Mouse (Mus musculus): Measurements from ENCODE around the gene Cox10. TPM values are rescaled to one million over a fixed set of nuclear protein-coding genes. Genes with fewer than 3 reads are reported as not detected.

Gene Cox10
- polyA plus RNA-seq, 1 experiment from 2014 or later = 21.8 TPM

DNA sequence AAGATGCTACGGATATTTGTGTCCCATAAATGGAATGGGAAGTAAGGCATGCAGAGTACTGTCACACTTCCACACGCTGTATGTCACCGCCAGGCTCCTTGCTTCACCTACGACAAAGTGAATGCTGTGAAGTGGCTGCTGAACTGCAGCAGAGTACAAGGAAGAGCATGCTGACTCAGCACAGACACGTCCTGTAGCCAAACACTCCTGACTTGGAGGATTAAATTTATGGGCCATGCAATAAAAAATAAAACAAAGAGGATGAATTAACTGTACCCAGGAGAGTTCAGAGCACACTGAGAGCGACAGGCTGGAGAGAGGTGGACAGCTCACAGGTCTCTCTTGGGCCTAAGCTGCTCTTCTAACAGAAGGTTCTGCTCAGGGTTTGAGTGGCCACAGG is 79.8 kb downstream of the Cox10 start:
- Histone ChIP-seq H3K36me3 (no peaks in the 10 kb centered on the region), H3K27me3 (no peaks in the 10 kb centered on the region), H3K4me3 (replicated peaks) (no peak overlapping the region), H3K9ac (replicated peaks) (no peak overlapping the region), H3K27ac (no peak overlapping the region), H3K4me1 (replicated peaks) (peaks cover 45% of the 10 kb centered on the region), H3K9me3 (no peaks in the 10 kb centered on the region), H3K4me2 (no peak overlapping the region)
- ATAC-seq (ENCODE audit: insufficient number of reproducible peaks, insufficient read depth, low FRiP score, low TSS enrichment, low read depth) = no peak
- 56% methylated on average over 6 of the region's 6 CpGs for WGBS

DNA sequence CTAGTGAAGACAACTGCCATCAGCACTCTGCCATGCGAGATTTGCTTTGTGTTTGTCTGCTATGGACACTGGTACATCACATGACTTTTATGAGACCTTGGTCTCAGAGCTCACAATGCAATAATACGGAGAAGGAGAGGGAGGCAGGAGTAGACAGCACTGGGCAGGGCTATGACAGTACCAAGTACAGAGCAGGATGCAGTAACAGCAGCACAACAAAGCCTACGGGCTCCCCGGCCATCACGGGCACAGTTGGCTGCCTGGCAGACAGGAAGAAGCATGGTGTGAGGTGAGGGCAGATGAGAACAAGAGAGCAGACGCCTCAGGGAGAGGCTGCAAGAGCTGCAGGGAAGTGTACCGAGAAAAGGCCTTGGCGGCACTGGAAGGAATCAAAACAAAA is 87.3 kb downstream of the Cox10 start:
- no peak overlapping the region for H3K4me2 ChIP-seq
- no peaks in the 10 kb centered on the region for H3K36me3 ChIP-seq
- H3K9me3 ChIP-seq = no peaks in the 10 kb centered on the region
- 75% methylated on average over 8 of the region's 8 CpGs for WGBS
- ATAC-seq (ENCODE audit: insufficient number of reproducible peaks, insufficient read depth, low FRiP score, low TSS enrichment, low read depth) = no peak
- H3K4me1 ChIP-seq (replicated peaks) = no peaks in the 10 kb centered on the region
- H3K27ac ChIP-seq = no peak overlapping the region
- no peak overlapping the region for H3K4me3 ChIP-seq (replicated peaks)
- no peaks in the 10 kb centered on the region for H3K27me3 ChIP-seq
- H3K9ac ChIP-seq (replicated peaks) = no peak overlapping the region

DNA sequence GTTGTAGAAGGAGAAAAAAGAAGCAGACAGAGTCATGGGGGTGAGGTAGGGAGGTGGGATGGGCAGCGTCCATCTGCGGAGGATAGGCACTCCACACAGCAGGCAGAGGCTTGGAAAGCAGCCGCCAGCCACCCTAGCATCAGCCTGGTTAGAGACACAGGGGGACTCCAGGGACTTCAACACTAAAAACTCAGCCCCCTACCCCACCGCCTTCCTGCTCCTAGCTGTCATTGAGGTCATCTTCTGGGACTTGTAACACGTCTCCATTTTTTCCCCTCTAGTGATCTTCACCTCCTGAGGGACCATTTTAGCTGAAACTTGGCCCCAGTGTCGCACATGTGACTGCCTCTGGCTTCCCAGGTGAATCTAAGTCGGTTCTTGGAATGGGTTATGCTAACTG is 88.5 kb downstream of the Cox10 start:
- no peak for ATAC-seq (ENCODE audit: insufficient number of reproducible peaks, insufficient read depth, low FRiP score, low TSS enrichment, low read depth)
- no peaks in the 10 kb centered on the region for H3K9me3 ChIP-seq
- no peaks in the 10 kb centered on the region for H3K36me3 ChIP-seq
- H3K4me2 ChIP-seq = no peak overlapping the region
- 84% methylated on average over 7 of the region's 7 CpGs for WGBS
- no peak overlapping the region for H3K27ac ChIP-seq
- no peak overlapping the region for H3K9ac ChIP-seq (replicated peaks)
- H3K27me3 ChIP-seq = no peaks in the 10 kb centered on the region
- H3K4me3 ChIP-seq (replicated peaks) = no peak overlapping the region
- H3K4me1 ChIP-seq (replicated peaks) = no peaks in the 10 kb centered on the region

DNA sequence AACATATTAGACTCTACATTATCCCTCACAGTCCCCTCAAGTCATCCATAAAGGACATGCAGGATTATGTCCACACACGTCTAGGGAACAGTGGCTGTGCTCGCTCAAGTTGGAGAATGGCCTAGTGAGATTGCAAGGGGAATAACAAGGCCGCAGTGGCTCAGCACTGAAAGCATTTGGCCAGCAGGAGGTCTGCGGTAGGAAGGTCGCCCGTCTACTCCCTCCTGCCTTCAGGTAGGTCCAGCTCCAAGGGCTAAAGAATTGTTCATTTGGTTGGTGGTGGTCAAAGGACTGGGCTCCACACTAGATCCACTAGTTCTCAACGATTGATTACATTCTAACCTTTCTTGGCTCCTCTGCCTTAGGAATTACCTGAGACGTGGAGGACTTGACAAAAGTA is 89.0 kb downstream of the Cox10 start:
- Histone ChIP-seq H3K4me2 (no peak overlapping the region), H3K9me3 (no peaks in the 10 kb centered on the region), H3K4me1 (replicated peaks) (no peaks in the 10 kb centered on the region), H3K27me3 (no peaks in the 10 kb centered on the region), H3K36me3 (no peaks in the 10 kb centered on the region), H3K4me3 (replicated peaks) (no peak overlapping the region), H3K9ac (replicated peaks) (no peak overlapping the region), H3K27ac (no peak overlapping the region)
- WGBS = 86% methylated on average over 8 of the region's 8 CpGs
- no peak for ATAC-seq (ENCODE audit: insufficient number of reproducible peaks, insufficient read depth, low FRiP score, low TSS enrichment, low read depth)

DNA sequence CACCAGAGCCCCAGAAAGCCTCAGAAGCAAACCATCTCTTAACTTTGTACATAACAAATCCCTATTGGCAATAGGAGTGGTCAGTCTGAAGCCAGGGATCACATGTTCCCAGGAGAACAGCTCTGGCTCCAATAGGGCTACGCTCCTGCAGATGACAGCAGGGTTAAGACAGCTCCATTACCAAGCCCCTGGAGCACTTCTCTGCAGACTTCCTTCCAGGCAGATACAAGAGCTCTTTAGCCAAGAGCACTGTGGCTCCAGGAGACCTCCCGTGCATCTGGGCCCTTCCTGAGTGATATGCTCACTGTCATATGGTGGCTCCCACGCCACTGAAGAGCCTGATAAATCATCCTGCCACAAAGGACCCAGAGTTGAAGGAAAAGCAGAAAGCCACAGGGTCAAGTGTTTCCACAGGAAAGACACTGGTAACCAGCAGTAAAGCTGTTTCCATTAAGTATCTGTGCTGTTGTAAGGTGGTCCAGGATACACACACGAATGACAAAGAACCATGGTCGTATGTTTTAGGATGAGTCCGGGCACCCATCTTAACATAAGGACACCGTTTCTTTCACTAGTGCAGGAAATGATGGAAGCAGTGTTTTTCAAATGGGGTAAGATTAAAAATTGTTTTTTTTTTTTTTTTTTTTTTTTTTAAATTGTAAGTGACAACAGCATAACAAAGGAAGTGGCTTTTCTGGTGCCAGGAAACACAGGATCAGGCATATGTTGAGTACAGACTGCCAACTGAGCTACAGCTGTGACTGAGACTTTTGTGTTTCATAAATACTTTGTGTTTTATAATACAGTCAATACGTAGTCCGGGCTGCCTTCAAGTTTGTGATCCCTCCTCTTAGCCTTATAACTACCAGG is 90.0 kb downstream of the Cox10 start:
- Histone ChIP-seq H3K27me3 (no peaks in the 10 kb centered on the region), H3K27ac (no peak overlapping the region), H3K9me3 (no peaks in the 10 kb centered on the region), H3K4me3 (replicated peaks) (no peak overlapping the region), H3K4me2 (no peak overlapping the region), H3K36me3 (no peaks in the 10 kb centered on the region), H3K4me1 (replicated peaks) (no peaks in the 10 kb centered on the region), H3K9ac (replicated peaks) (no peak overlapping the region)
- ATAC-seq (ENCODE audit: insufficient number of reproducible peaks, insufficient read depth, low FRiP score, low TSS enrichment, low read depth) = no peak
- WGBS = 72% methylated on average over 9 of the region's 9 CpGs

DNA sequence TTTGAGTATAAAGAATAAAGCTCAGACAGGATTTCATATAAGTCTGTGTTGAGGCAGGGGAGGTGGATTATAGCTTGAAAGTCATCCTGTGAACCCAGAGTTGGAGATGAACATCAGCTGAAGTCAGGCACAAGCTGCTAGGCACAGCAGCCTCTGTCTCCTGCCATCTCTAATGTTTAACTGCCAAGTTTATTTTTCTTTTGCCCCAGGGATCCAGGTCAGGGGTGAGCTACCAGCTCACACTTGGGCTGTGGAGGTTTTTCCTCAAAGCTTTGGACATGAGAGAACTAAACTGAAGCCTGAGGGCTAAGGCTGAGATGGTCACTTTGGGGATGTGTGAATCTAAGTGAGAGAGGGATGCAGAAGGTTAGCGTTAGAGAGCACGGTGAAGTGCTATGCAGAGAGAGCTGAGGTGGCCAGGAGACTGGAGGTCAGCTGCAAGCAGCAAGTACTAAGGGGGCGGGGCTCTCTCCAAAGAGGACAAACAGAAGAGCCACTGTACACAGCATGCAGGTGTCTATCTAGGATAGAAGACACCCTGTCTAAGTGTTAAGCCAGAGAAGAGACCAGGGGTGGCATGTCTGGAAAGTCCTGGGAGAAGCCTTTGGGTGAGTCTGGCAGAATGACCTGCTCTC is 91.1 kb downstream of the Cox10 start:
- ATAC-seq (ENCODE audit: insufficient number of reproducible peaks, insufficient read depth, low FRiP score, low TSS enrichment, low read depth) = no peak

DNA sequence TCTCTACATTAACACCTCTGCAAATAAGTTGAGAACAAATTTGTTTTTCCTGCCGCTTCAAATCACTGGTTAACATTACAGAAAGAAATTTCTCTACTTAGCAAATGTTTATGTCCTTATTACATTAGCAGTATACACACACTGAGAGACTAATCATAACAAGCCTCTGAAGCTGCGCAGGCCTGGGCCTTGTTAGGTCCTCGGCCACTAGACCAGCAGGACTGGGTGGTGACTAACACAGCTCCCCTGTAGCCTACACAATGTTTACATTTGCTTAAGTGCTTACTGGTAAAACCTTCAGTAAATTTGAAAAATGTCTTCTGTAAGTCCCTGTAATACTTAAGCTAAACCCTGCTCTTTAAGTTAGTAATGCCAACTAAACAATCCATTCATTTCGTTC is 92.6 kb downstream of the Cox10 start:
- Histone ChIP-seq H3K4me2 (no peak overlapping the region), H3K36me3 (no peaks in the 10 kb centered on the region), H3K27ac (no peak overlapping the region), H3K4me1 (replicated peaks) (peaks cover 9% of the 10 kb centered on the region), H3K27me3 (no peaks in the 10 kb centered on the region), H3K9ac (replicated peaks) (no peak overlapping the region), H3K4me3 (replicated peaks) (no peak overlapping the region), H3K9me3 (no peaks in the 10 kb centered on the region)
- ATAC-seq (ENCODE audit: insufficient number of reproducible peaks, insufficient read depth, low FRiP score, low TSS enrichment, low read depth) = no peak
- WGBS = 56% methylated on average over 4 of the region's 4 CpGs

More for the DNA sequence above, 91.1 kb downstream of the Cox10 start:
- Histone ChIP-seq H3K27me3 (no peaks in the 10 kb centered on the region), H3K36me3 (no peaks in the 10 kb centered on the region), H3K4me3 (replicated peaks) (no peak overlapping the region), H3K9ac (replicated peaks) (no peak overlapping the region), H3K27ac (no peak overlapping the region), H3K4me2 (no peak overlapping the region), H3K9me3 (no peaks in the 10 kb centered on the region), H3K4me1 (replicated peaks) (0 out of 2 replicates have a peak, but pooled peaks cover under 1% of the 10 kb centered on the region)
- 77% methylated on average over 3 of the region's 3 CpGs for whole genome bisulfite sequencing

DNA sequence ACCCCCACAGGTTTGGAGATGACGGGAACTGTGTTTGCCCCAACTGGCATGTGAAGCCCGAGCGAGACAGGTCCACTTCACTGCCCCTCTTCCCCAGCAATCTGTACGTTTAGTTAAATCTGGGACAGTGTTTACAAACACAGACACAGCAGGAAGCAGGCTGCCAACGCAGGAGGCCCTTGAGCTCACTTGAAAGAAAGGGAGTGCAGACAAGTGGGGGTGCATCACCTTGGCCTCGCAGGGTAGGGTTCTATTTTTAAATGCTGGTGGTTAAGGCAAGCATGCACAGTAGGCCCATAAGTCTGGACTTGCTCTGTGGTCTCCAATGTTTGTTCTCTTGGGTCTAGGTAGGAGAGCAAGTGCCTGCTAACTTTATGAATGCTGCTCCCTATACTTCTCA is 93.8 kb downstream of the Cox10 start:
- H3K4me2 ChIP-seq = no peak overlapping the region
- H3K9me3 ChIP-seq = no peaks in the 10 kb centered on the region
- H3K27me3 ChIP-seq = no peaks in the 10 kb centered on the region
- H3K9ac ChIP-seq (replicated peaks) = no peak overlapping the region
- no peak overlapping the region for H3K27ac ChIP-seq
- no peak overlapping the region for H3K4me3 ChIP-seq (replicated peaks)
- peaks cover 9% of the 10 kb centered on the region for H3K4me1 ChIP-seq (replicated peaks)
- H3K36me3 ChIP-seq = no peaks in the 10 kb centered on the region
- WGBS = 59% methylated on average over 6 of the region's 6 CpGs
- no peak for ATAC-seq (ENCODE audit: insufficient number of reproducible peaks, insufficient read depth, low FRiP score, low TSS enrichment, low read depth)

DNA sequence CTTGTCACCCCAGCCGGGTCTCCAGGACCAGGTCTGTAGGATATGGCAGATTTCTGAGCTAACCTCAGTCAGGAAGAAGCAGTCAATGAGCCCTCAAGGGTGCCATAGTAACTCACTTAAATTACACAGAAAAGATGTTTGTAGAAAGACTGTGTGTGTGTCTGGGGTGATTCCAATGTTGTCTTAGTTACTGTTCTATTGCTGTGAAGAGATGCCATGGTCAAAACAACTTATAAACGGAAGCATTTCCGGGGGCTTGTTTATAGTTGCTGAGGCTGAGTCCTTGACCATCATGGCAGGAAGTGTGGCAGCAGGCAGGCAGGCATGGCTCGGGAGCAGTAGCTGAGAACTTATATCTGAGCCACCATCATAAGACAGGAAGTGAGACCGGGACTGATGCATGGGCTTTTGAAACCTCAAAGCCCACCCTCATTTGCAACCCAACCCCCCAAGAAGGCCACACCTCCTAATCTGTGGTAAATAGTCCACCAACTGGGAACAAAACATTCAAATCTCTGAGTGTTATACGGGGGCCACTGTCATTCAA is 94.6 kb downstream of the Cox10 start:
- Histone ChIP-seq H3K4me3 (replicated peaks) (no peak overlapping the region), H3K9ac (replicated peaks) (no peak overlapping the region), H3K27ac (no peak overlapping the region), H3K4me1 (replicated peaks) (peaks cover 9% of the 10 kb centered on the region), H3K36me3 (no peaks in the 10 kb centered on the region), H3K27me3 (no peaks in the 10 kb centered on the region), H3K4me2 (no peak overlapping the region), H3K9me3 (no peaks in the 10 kb centered on the region)
- 74% methylated on average over 6 of the region's 6 CpGs for WGBS
- no peak for ATAC-seq (ENCODE audit: insufficient number of reproducible peaks, insufficient read depth, low FRiP score, low TSS enrichment, low read depth)

DNA sequence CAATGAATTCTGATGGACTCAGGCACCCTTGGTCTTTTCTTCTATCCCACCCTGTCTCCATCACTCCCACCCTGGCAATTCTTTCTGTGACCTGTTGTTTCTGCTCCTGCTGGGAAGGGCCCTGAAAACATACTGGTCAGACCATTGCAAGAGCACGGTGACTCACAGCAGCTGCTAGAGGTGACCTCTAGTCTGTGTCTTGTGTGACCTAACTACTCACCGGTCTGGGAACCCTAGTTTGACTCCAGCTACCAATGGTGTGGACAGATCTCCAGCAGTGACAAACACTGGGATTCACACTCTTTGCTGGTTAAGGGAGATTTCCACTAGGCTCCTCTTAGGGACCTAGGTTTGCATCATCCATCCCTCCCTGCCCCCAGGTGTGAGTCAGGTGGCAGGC is 101.5 kb downstream of the Cox10 start:
- H3K27ac ChIP-seq = no peak overlapping the region
- no peak for ATAC-seq (ENCODE audit: insufficient number of reproducible peaks, insufficient read depth, low FRiP score, low TSS enrichment, low read depth)

DNA sequence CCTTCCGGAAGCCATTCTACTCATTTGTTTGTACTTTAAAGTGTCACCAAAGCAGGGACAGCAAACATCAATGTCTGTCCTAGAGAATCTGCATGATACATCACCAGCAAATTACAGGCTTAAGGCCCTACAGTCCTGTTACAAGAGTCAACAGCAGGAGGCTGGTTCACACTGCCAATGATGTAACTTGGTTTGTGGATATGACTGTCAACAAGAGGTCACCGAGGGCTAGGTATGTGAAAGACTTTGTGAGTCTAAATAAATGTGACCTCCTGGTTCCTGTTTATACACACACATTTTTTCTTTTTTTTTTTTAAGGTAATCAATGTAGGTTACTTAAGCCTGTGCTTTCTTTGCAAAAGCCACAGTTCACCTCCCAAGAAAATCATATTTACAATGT is 102.5 kb downstream of the Cox10 start:
- H3K9ac ChIP-seq (replicated peaks) = no peak overlapping the region
- peaks cover 11% of the 10 kb centered on the region; the same call in 1 of the 2 replicates for H3K4me1 ChIP-seq (replicated peaks)
- H3K9me3 ChIP-seq = no peaks in the 10 kb centered on the region
- no peak overlapping the region for H3K27ac ChIP-seq
- ATAC-seq (ENCODE audit: insufficient number of reproducible peaks, insufficient read depth, low FRiP score, low TSS enrichment, low read depth) = no peak
- peaks cover 8% of the 10 kb centered on the region; the same call in 1 of the 2 replicates for H3K36me3 ChIP-seq
- H3K4me3 ChIP-seq (replicated peaks) = no peak overlapping the region
- H3K27me3 ChIP-seq = peaks cover 4% of the 10 kb centered on the region
- H3K4me2 ChIP-seq = no peak overlapping the region
- 88% methylated on average over 2 of the region's 2 CpGs for WGBS

More for the DNA sequence above, 101.5 kb downstream of the Cox10 start:
- Histone ChIP-seq H3K9me3 (no peaks in the 10 kb centered on the region), H3K4me2 (no peak overlapping the region), H3K36me3 (peaks cover 8% of the 10 kb centered on the region; the same call in 1 of the 2 replicates), H3K9ac (replicated peaks) (no peak overlapping the region), H3K27me3 (peaks cover 4% of the 10 kb centered on the region), H3K4me3 (replicated peaks) (no peak overlapping the region), H3K4me1 (replicated peaks) (peaks cover 16% of the 10 kb centered on the region)
- WGBS = 74% methylated on average over 2 of the region's 2 CpGs

Data from limb, embryonic 12.5 days (tissue).